Mouse (Mus musculus) heart, postnatal 25 days (tissue): Measurements from ENCODE around the gene Dhps. TPM values are rescaled to one million over a fixed set of nuclear protein-coding genes. Genes with fewer than 3 reads are reported as not detected.

Experiments
- DNase-seq: peaks from one replicate; pipeline ENCODE4 v3.0.0; 2022; ENCODE audit warnings: low spot score
- intact Hi-C: fragments of 180-260 bp; cut with DNase I; formaldehyde crosslinking; loops from one replicate; pipeline ENCODE4 v1.15.1; 2025
- total RNA-seq, 2 experiments: library from RNA; stranded (reverse); gene quantifications; 2 replicates each; pipeline ENCODE4 v1.2.3; 2021

Dhps gene
- 10 to 100 TPM; 26.4 to 26.5 TPM for total RNA-seq

DNA sequence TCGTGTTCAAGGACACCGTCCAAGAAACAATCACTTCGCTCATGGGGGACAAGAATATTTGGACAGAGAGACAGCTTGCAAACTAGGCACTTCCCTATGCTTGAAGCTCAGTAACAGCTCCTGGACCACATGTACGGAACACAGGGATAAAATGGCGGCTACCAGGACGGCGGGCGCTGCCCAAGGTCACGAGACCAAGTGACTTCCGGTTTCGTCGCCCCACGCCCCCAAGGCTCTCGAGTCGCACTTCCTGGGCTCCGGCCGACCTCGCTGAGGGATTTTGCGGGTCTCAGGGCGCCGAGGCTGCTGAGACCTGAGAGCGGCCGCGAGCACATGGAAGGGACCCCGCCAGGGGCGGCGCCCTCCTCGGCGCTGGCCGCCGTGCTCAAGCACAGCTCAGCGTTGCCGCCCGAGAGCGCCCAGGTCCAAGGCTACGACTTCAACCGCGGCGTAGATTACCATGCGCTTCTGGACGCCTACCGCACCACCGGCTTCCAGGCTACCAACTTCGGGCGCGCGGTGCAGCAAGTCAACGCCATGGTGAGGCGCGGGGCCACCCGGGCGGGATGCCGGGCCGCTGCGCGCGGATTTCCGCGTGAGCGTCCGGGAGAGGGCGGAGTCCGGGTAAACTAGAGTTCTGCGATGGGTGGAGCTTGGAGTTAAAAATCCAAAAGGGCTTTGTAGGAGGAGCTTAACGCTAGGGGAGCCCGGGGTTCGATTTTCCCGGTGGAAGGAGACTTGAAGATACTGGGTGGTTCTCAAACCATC, at the start of gene Dhps:
Gene Dhps, plus strand, starts transcription at position 244 of the 768 bp plus-strand sequence.
- intact Hi-C loops: loop anchor here (10.0 kb wide), 3 partner anchors 223 to 483 kb away; partner anchors contain the start of genes Dnaja2, Orc6 and Vps35
- DNase-seq: peak; percentile 83

DNA sequence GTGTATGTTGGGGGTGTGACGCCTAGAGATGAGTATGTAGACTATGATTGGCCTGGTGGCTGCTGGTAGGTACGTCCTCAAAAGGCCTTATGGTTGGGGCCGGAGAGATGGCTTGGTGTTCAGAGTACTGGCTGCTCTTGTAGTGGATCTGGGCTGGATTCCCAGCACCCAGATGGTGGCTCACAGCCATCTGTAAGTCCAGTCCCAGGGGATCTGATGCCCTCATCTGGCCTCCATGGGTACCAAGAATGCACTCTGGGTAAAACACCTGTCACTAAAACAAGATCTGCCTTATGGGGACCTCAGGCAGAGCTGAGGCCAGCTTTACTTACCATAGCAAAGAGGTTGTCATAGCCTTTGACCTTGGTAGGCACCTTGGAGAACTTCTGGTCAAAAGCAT, 47.7 kb upstream of the Dhps start:
- intact Hi-C loops: no loop called here
- DNase-seq: no peak

DNA sequence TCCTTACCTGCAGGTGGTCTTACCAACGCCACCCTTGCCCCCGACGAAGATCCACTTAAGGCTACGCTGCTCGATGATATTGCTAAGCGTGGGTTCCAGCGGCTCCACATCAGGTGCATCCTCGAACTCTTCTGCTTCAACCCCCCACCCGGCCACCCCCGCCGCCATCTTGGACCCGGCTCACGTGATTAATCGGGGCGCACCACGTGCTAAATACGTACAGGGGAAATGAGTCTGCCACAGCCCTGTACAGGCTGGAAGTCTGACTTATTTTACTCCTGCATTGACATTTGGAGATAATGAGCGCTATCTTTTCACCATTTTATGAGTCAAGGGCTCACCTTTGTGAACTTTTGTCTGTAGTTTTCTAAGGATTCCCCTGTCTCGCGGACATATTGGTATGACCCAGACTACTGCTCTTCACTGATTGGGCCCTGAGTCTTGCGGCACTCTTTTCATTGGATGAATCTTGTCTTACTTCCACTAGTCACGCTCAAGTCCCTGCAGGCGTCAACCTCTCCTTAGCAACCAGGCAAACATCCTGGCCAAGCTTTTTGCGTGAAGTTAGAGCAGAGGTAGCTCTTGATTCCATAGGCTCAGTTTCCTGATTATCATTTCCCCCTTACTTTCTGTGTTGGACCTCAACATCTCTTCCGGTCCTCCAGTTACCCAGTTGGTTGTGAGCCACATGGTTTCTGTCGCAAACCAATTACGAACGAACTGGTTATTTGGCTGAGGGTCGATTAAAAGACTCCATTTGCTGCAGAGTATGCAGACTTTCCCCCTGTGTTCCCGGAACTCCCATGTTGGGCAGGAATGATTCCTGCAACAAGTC, 46.2 kb upstream of the Dhps start, which contains the start of gene Asna1:
Gene Asna1, minus strand, starts transcription at position 184 of the 835 bp plus-strand sequence.
- intact Hi-C loops: no loop called here
- peak; percentile 65 for DNase-seq

DNA sequence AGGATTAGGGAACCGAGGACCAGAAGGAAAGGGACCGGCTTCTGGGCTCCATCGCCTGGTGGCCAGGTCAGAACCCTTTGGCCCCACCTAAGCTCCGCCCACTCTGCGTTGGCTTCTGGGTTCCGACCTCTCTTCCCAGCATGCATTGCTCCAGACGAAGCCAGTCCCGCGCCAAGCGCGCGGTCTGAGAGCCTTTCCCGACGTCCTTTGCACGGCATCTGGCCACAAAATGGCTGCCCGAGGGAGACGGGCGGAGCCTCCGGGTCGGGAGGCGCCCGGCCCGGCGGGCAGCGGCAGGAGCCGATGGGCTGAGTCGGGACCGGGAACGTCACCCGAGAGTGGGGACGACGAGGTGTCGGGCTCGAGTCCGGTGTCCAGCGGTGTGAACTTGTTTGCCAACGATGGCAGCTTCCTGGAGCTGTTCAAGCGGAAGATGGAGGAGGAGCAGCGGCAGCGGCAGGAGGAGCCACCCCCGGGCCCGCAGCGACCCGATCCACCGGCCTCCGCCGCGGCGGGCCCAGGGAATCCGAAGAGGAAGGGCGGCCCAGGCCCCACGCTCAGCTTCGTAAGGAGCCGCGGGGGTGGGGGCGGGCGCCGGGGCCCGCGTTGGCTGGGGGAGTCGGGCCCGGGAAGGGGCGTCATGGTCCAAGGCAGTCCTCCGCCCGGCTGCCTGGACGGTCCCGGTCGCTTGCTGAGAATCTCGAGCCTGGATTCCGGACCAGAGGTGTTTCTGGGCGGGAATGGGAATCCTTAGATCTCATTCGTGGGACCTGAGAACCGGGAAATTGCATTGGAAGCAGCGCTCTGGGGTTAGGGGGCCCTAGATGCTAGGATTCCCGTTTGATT, 44.7 kb upstream of the Dhps start, which contains the start of gene Trir:
Gene Trir, plus strand, starts transcription at position 154 of the 846 bp plus-strand sequence.
- intact Hi-C loops: no loop called here
- DNase-seq: peak; percentile 95

DNA sequence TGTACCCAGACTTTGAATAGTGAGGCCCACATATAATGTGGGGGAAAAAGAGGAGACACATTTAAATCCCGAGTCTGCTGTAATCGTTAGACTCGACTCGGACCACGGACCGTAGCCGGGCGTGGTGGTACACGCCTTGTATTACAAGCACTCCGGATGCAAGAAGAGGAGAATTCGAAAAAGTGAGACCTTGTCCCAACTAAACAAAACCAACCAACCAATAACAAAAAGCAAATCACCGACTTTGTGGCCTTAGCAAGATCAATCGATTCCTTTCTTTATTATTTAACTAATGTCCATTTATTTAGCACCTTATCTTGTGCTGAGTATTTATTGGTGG, 44.1 kb upstream of the Dhps start:
- intact Hi-C loops: no loop called here
- DNase-seq: no peak

DNA sequence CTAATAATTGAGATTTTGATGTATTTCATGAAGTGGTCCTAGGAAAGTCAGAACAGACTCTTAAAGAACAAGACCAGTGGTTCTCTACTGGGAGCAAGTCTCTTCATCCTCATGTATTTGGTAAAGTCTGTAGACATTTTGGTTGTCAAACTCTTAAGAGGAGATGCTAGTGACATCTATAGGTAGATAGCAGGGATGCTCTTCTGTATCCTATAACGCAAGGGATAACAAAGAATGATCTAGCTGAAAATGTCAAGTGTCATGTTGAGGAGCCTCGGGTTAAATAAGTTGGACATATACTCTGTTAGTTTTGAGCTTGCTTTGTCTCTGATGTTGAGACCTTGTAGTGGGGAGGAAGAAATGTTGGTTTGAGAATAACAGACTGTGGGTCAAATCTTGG, 43.6 kb upstream of the Dhps start:
- intact Hi-C loops: no loop called here
- no peak for DNase-seq

DNA sequence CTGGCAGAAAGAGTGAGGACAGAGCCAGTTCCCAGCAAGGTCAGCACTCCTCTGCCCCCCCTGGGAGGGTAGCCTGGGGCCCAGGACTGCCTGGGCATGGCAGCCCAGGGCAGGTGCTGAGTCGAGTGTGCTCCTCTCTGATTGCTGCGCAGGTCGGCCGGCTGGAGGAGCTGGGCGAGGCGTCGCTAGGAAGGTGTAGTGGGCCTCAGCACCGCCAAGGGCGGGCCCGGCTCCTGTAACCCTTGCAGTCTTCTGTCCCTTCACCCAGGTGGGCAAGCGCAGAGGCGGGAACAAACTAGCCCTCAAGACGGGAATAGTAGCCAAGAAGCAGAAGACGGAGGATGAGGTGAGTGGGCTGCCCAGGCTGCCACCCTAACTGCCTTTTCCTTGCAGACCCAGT, 42.3 kb upstream of the Dhps start:
- intact Hi-C loops: no loop called here
- no peak for DNase-seq

DNA sequence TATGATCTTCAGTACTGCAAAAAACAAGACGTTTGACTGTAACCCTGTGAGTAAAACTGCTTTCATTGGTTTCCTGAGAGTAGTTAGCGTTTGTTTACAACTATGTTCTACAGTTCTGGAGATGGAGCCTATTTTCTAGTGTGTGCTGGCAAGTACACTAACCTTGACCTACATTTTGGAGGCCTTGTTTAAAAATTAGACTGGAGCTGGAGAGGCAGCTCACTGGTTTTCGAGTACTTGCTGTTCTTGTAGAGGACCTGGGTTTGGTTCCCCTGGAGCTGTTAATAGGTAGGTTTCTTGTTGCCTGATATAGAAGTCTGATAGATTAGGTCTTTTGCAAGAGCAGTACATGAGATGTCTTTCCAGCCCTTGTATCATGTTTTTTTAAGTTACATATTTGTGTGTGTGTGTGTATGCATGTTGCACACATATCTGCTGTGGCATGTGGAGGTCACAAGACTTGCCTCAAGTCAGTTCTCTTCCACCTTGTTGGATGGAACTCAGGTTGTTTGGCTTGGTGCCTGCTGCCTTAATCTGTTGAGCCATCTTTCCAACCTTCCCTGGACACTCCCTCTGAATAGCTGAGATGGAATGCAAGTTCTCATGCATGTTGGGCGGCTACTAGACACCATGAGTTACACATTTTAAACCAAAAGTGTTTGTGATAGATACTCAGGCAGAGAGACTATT, 38.8 kb upstream of the Dhps start:
- DNase-seq: no peak

DNA sequence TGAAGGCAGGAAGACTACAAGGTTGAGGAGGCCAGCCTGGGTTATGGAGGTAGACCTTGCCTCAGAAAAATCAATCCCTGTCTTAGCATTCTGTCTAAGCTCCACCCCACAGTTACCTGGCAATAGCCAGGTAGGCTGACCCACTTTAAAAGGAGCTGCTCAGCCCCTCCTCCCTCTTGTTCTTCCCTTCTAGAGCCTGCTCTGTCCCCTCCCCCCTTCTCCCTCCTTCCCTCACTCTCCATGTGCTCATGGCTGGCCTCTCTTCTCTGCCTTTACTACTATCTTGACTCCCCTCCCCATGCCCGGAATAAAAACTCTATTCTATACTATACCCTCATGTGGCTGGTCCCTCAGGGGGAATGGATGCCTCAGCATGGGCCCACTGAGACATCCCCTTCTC, 37.7 kb upstream of the Dhps start:
- DNase-seq: no peak
- intact Hi-C loops: no loop called here

More for the DNA sequence above, 38.8 kb upstream of the Dhps start:
- intact Hi-C loops: no loop called here

DNA sequence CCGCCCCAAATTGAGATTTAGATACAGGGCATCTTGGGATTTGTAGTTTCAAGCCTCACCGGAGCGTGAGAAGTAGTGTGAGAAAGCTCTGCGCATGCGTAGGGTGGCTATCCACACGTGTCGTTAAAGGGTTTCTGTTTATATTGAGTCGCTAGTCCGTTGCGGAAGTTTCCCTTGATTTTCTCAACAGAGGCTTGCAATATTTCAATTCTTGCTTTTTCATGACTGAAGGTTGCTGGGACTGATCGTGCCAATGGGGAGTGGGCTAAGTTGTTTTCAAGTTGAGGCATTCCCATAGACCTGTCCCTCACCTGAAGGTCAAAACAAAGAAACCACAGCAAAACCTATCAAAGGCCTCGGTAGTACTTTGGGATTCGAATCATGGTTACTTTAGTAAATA, 36.8 kb upstream of the Dhps start:
- intact Hi-C loops: no loop called here
- DNase-seq: no peak

DNA sequence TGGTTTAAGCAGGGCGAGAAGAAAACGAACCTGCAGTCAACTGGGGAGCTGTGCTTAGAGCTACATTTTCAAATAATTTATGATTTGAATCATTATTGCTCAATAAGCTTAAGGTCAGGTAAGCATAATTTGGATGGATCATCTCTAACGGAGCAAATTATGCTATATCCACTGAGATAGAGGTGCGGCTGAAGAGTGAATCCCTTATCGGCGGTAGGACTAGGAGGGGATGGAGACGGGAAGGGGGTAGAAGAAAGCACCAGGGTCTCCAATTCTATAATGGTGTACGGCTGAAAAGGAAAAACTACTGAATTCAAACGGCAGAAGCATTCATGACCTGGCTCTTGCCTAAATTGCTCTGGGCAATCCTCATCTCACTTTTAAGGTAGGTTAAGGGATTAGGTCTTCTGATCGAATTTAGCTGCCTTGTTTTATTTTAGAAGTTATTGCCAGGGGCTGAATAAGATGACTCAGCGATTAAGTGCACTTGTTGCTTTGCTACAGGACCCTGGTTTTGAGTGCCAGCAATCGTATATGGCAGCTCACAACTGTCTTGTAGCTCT, 36.3 kb upstream of the Dhps start:
- intact Hi-C loops: no loop called here
- no peak for DNase-seq

DNA sequence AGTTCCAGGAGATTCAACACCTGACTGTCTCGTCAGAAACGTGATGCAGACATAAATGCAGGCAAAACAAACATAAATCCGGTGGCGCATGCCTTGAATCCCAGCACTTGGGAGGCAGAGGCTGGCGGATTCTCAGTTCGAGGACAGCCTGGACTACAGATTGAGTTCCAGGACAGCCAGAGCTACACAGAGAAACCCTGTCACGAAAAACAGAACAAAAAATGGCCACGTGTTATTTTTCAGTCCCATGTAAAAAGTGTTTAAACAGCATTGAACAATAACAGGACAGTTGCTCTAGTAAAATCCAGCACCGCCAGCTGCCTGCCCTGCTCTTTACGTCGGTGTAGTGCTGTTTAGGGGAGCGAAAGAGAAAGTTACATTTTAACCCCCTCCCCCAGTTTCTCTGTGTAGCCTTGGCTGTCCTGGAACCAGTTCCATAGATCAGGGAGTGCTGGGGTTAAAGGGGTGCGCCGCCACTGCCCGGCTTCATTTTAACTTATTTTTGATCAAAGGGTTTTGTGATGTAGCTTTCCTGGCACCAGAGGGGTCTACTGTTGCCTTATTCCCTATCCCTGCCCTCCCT, 35.7 kb upstream of the Dhps start:
- intact Hi-C loops: no loop called here
- DNase-seq: no peak

DNA sequence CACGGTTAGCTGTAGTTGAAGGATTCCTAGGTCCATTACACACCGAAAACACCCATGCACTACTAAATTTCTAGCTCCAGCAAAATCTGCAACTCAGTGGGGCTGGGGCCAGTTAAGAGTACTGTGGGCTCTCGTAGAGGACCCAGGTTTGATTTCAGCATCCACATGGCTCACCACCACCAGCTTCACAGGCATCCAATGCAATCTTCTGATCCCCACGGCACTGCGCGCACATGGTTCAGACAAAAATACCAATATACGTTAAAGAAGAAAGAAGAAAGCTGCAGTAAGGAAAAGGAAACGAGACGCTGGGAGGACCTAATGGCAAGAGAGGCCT, 35.2 kb upstream of the Dhps start:
- intact Hi-C loops: no loop called here
- no peak for DNase-seq

DNA sequence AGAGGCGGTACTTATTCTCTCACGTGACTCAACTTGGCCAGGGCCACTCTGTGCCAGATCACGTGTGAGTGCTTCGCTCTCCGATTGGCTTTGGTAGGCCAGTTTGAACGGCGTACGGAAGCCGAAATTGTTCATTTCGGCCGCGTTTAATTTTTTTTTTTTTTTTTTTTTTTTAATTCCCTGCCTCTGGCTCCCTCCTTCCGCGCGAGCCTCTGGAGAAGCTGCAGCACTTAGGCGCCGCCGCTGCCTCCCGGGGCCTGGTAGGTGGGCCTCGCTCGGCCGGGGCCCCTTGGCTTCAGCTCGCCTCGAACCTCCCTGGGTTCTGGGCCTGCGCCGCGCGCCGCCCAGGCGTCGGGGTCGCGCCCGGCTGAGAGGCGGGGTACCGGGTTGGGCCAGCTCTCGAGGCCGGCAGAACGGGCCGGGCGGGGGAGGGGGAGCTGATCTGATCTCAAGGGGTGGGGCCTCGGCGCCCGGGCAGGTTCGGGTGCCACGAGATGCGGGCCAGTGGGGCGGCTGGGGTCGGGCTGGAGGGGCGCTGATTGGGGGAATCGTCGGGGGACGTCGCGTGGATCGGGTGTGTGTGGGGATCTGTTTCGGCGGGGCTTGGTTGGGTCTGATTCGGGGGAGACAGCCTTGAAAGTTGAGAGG, 34.7 kb upstream of the Dhps start, which contains the start of gene Tnpo2:
Gene Tnpo2, plus strand, starts transcription at position 198 of the 648 bp plus-strand sequence.
- intact Hi-C loops: no loop called here
- DNase-seq: peak; percentile 85

DNA sequence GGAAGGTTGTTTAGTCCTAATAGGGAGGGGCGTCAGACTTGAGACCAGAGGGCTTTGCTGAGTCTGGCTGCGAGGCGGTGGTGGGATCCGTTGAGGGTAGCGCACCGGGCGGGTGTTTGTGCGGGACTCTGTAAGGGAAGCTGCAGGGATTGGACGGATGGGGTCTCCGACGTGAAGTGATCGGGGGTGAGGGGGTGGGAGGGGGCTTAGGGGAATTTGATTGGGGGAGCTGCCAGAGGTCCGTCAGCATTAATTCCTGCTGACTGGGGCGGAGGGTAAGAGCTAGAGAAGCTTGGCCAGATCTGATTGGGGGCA, 34.2 kb upstream of the Dhps start:
- no peak for DNase-seq
- intact Hi-C loops: no loop called here

DNA sequence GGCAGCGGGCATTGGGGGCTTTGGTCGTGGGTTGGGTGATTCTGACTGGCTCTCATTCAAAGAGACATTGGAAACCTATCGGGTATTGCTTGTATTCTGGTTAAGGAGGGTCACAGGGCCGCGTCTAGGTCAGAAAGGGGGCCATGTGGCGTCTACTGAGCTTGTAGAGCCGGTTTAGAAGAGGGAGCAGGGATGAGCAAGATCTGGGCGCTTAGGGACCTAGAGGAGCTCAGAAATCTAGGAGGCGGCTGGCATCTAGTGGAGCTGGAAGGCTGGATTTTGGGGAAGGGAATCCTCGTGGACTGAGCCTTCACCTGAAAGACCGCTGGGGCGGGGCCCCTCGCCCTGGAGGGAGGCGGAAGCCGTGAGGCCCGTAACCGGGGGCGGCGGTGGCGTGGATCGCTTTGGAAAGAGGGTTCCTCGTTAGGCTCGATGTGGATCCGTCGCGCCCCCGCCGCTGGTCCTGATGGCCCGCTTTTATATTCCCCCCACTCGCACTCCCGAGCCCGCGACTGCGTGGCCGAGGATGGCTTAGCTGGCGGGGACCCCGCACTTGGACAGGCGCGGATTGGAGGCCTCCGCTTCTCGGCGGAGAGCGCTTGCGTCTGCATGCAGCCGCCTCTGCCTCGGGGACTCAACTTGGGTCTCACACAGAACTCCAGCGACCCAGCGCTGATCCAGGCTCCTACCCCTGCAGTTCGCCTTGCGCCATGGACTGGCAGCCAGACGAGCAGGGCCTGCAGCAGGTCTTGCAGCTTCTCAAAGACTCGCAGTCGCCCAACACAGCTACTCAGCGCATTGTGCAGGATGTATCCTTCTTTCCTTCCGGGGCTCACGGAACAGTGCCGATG, 33.7 kb upstream of the Dhps start:
- intact Hi-C loops: no loop called here
- peak; percentile 17 for DNase-seq

DNA sequence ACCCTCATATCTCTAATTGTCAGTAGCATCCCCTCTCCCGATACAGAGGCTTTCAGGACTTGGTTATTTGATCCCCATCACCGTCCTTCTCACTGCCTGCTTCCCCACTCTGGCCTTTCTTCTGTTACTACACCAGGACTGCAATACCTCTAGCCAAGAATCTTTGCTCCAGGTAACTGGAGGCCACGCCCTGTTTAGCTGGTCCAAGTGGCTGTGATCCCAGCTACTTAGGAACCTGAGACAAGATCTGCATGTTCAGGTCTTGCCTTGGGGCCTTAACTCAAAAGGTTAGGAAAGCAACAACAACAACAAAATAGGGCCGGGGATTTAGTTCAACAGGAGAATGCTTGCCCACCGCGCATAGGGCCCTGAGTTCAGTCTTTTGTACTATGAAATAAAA, 27.9 kb upstream of the Dhps start:
- DNase-seq: no peak
- intact Hi-C loops: no loop called here

DNA sequence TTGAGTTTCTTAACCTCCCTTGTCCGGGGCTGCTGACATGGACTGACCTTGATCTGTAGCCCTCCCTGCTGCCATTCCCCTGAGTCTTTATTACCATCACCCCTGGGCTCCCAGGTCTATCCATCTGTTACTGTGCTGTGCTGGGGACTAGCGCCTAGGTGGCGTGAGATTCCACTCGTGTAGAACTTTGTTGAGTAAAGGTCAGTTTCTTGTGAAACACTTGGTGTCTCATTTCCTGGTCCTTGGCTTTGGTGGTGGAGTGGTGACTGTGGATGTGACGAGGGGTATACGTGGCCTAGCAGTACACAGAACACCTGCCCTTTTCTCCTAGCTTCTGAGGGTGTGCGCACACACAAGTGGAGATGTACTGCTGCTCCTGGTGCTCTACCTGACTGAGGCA, 14.2 kb upstream of the Dhps start:
- intact Hi-C loops: no loop called here
- no peak for DNase-seq
